Mouse (Mus musculus) limb, embryonic 15.5 days (tissue): Measurements from ENCODE around the gene Cyp2ab1. TPM values are rescaled to one million over a fixed set of nuclear protein-coding genes. Genes with fewer than 3 reads are reported as not detected.
"Not testable (repeated sequence)": the region's sequence is repeated elsewhere in the genome, so short reads cannot be mapped to it uniquely, and the experiment has no call there.

Experiments
- ATAC-seq: fragments of 200-750 bp; cut with Nextera tagmentation; 2 replicates; pipeline ENCODE4 v1.8.0; 2017; ENCODE audit warnings: low read depth, moderate TSS enrichment; ENCODE audit not compliant: insufficient number of reproducible peaks, low FRiP score, low TSS enrichment
- H3K27ac ChIP-seq: fragments of 300-500 bp; sonication (generic); 2 replicates; pipeline ENCODE4 v1.5.1; 2015; ENCODE audit warnings: moderate library complexity, mild to moderate bottlenecking, inconsistent platforms
- H3K27me3 ChIP-seq: fragments of 300-500 bp; sonication (generic); 2 replicates; pipeline ENCODE4 v1.6.1; 2015; ENCODE audit warnings: inconsistent platforms
- H3K36me3 ChIP-seq: fragments of 300-500 bp; sonication (generic); 2 replicates; pipeline ENCODE4 v1.6.1; 2015; ENCODE audit warnings: inconsistent platforms
- H3K4me1 ChIP-seq: fragments of 300-500 bp; sonication (generic); 2 replicates; pipeline ENCODE4 v1.6.1; 2015; ENCODE audit warnings: inconsistent platforms
- H3K4me2 ChIP-seq: fragments of 300-500 bp; sonication (generic); 2 replicates; pipeline ENCODE4 v1.6.1; 2015; ENCODE audit warnings: mild to moderate bottlenecking, inconsistent platforms
- H3K4me3 ChIP-seq: fragments of 300-500 bp; sonication (generic); 2 replicates; pipeline ENCODE4 v1.5.1; 2015; ENCODE audit warnings: mild to moderate bottlenecking, inconsistent platforms
- H3K9ac ChIP-seq: fragments of 300-500 bp; sonication (generic); 2 replicates; pipeline ENCODE4 v1.6.1; 2015; ENCODE audit warnings: inconsistent platforms
- H3K9me3 ChIP-seq: fragments of 300-500 bp; sonication (generic); 2 replicates; pipeline ENCODE4 v1.6.1; 2016; ENCODE audit warnings: inconsistent platforms
- WGBS: fragments of 180-500 bp; shearing (Covaris S2); methylation state at CpG from one replicate; pipeline ENCODE4 v1.1.7; 2015; 5-methylcytosine and 5-hydroxymethylcytosine counted together
- polyA plus RNA-seq: library from polyadenylated mRNA; unstranded; fragments of >200 nt; fragmentation: Nextera tagmentation; extraction: Ambion mirVana; gene quantifications from 2 replicates; pipeline ENCODE4 v1.2.1, GENCODE M21; 2015

Cyp2ab1 gene
- polyA plus RNA-seq, result 0.12 TPM in 2 replicates

- Histone ChIP-seq H3K4me1 (no peaks in the 10 kb centered on the region), H3K9ac (no peak within 1 kb of the TSS), H3K27ac (no peak within 1 kb of the TSS), H3K4me3 (no peak within 1 kb of the TSS), H3K4me2 (no peak within 1 kb of the TSS), H3K27me3 (no peaks in the 10 kb centered on the region), H3K9me3 (no peaks in the 10 kb centered on the region), H3K36me3 (peaks cover 14% of the 10 kb centered on the region)
- no peak for ATAC-seq
- 69% methylated on average over 5 of the region's 5 CpGs for WGBS
These were observed at the start of gene Cyp2ab1 for GRCm38 (mm10) chr16:20325286-20325685. TSS of gene Cyp2ab1 (minus strand) at chr16:20325404.

- no peak for ATAC-seq
- 78% methylated on average over 4 of the region's 4 CpGs for WGBS
- Histone ChIP-seq H3K36me3 (peaks cover 78% of the 10 kb centered on the region), H3K27ac (0 out of 2 replicates have a peak overlapping the region, but pooled peaks have one; percentile 9), H3K9ac (no peak overlapping the region), H3K4me2 (no peak overlapping the region), H3K4me3 (no peak overlapping the region), H3K4me1 (no peaks in the 10 kb centered on the region), H3K9me3 (no peaks in the 10 kb centered on the region), H3K27me3 (no peaks in the 10 kb centered on the region)
These were observed 46.5 kb upstream of the Cyp2ab1 start for GRCm38 (mm10) chr16:20371731-20372130.

GRCm38 (mm10) chr16:20368221-20368620, 43.0 kb upstream of the Cyp2ab1 start:
- ATAC-seq, result no peak
- Histone ChIP-seq H3K4me3 (no peak overlapping the region), H3K27me3 (no peaks in the 10 kb centered on the region), H3K36me3 (peaks cover 81% of the 10 kb centered on the region), H3K27ac (no peak overlapping the region), H3K4me1 (no peaks in the 10 kb centered on the region), H3K9ac (no peak overlapping the region), H3K9me3 (no peaks in the 10 kb centered on the region), H3K4me2 (no peak overlapping the region)
- 91% methylated on average over 9 of the region's 9 CpGs for WGBS

- 88% methylated on average over 11 of the region's 11 CpGs for WGBS
- Histone ChIP-seq H3K36me3 (peaks cover 90% of the 10 kb centered on the region), H3K4me3 (no peak overlapping the region), H3K9ac (no peak overlapping the region), H3K4me1 (no peaks in the 10 kb centered on the region), H3K9me3 (no peaks in the 10 kb centered on the region), H3K27me3 (no peaks in the 10 kb centered on the region), H3K4me2 (no peak overlapping the region), H3K27ac (no peak overlapping the region)
- no peak for ATAC-seq
These were observed 36.9 kb upstream of the Cyp2ab1 start for GRCm38 (mm10) chr16:20362121-20362520.

GRCm38 (mm10) chr16:20361496-20361895, 36.3 kb upstream of the Cyp2ab1 start:
- peaks cover 88% of the 10 kb centered on the region for H3K36me3 ChIP-seq
- H3K9ac ChIP-seq, H3K4me2 ChIP-seq, ATAC-seq, H3K4me3 ChIP-seq, H3K27ac ChIP-seq, H3K4me1 ChIP-seq, H3K9me3 ChIP-seq, H3K27me3 ChIP-seq: not testable (repeated sequence)
- WGBS, result 93% methylated on average over 3 of the region's 3 CpGs

- no peak for ATAC-seq
- no peaks in the 10 kb centered on the region for H3K27me3 ChIP-seq
- H3K27ac ChIP-seq, result no peak overlapping the region
- no peak overlapping the region for H3K9ac ChIP-seq
- no peak overlapping the region for H3K4me3 ChIP-seq
- no peaks in the 10 kb centered on the region for H3K9me3 ChIP-seq
- no peaks in the 10 kb centered on the region for H3K4me1 ChIP-seq
- no peak overlapping the region for H3K4me2 ChIP-seq
- H3K36me3 ChIP-seq, result peaks cover 85% of the 10 kb centered on the region
- WGBS, result 86% methylated on average over 9 of the region's 9 CpGs
These were observed 34.6 kb upstream of the Cyp2ab1 start for GRCm38 (mm10) chr16:20359643-20360295.

- whole genome bisulfite sequencing, result 92% methylated on average over 5 of the region's 5 CpGs
- no peak overlapping the region for H3K4me3 ChIP-seq
- no peak overlapping the region for H3K27ac ChIP-seq
- H3K9me3 ChIP-seq, result no peaks in the 10 kb centered on the region
- no peak overlapping the region for H3K4me2 ChIP-seq
- no peak overlapping the region for H3K9ac ChIP-seq
- no peak for ATAC-seq
- H3K36me3 ChIP-seq, result peaks cover 68% of the 10 kb centered on the region
- H3K4me1 ChIP-seq, result no peaks in the 10 kb centered on the region
- no peaks in the 10 kb centered on the region for H3K27me3 ChIP-seq
These were observed 32.6 kb upstream of the Cyp2ab1 start for GRCm38 (mm10) chr16:20357837-20358236.

GRCm38 (mm10) chr16:20354762-20355161, 29.6 kb upstream of the Cyp2ab1 start:
- Histone ChIP-seq H3K27ac (no peak overlapping the region), H3K4me2 (no peak overlapping the region), H3K9me3 (no peaks in the 10 kb centered on the region), H3K9ac (no peak overlapping the region), H3K36me3 (peaks cover 58% of the 10 kb centered on the region), H3K4me1 (no peaks in the 10 kb centered on the region), H3K27me3 (no peaks in the 10 kb centered on the region), H3K4me3 (no peak overlapping the region)
- 91% methylated on average over 2 of the region's 2 CpGs for WGBS
- no peak for ATAC-seq

- Histone ChIP-seq H3K9me3 (no peaks in the 10 kb centered on the region), H3K4me1 (no peaks in the 10 kb centered on the region), H3K4me3 (no peak overlapping the region), H3K4me2 (no peak overlapping the region), H3K36me3 (peaks cover 59% of the 10 kb centered on the region), H3K27me3 (no peaks in the 10 kb centered on the region), H3K9ac (no peak overlapping the region), H3K27ac (no peak overlapping the region)
- no peak for ATAC-seq
- 90% methylated on average over 1 of the region's 1 CpGs for WGBS
These were observed 28.8 kb upstream of the Cyp2ab1 start for GRCm38 (mm10) chr16:20354011-20354410.

- no peak overlapping the region for H3K4me2 ChIP-seq
- no peak overlapping the region for H3K4me3 ChIP-seq
- ATAC-seq, result no peak
- no peaks in the 10 kb centered on the region for H3K27me3 ChIP-seq
- 79% methylated on average over 1 of the region's 1 CpGs for WGBS
- no peaks in the 10 kb centered on the region for H3K4me1 ChIP-seq
- H3K36me3 ChIP-seq, result peaks cover 50% of the 10 kb centered on the region
- no peak overlapping the region for H3K9ac ChIP-seq
- no peaks in the 10 kb centered on the region for H3K9me3 ChIP-seq
- H3K27ac ChIP-seq, result no peak overlapping the region
These were observed 20.3 kb upstream of the Cyp2ab1 start for GRCm38 (mm10) chr16:20345464-20345863.

- Histone ChIP-seq H3K4me3 (no peak overlapping the region), H3K9me3 (no peaks in the 10 kb centered on the region), H3K36me3 (peaks cover 62% of the 10 kb centered on the region), H3K4me2 (no peak overlapping the region), H3K4me1 (no peaks in the 10 kb centered on the region), H3K9ac (no peak overlapping the region), H3K27ac (no peak overlapping the region), H3K27me3 (no peaks in the 10 kb centered on the region)
- ATAC-seq, result no peak
- 92% methylated on average over 3 of the region's 3 CpGs for WGBS
These were observed 13.4 kb upstream of the Cyp2ab1 start for GRCm38 (mm10) chr16:20338616-20339015.

- 96% methylated on average over 8 of the region's 8 CpGs for WGBS
- Histone ChIP-seq H3K9me3 (no peaks in the 10 kb centered on the region), H3K4me2 (no peak overlapping the region), H3K4me3 (no peak overlapping the region), H3K27me3 (no peaks in the 10 kb centered on the region), H3K36me3 (peaks cover 73% of the 10 kb centered on the region), H3K9ac (no peak overlapping the region), H3K27ac (no peak overlapping the region), H3K4me1 (no peaks in the 10 kb centered on the region)
- ATAC-seq, result no peak
These were observed 9.7 kb upstream of the Cyp2ab1 start for GRCm38 (mm10) chr16:20334918-20335317.

- 89% methylated on average over 5 of the region's 5 CpGs for WGBS
These were observed 3.1 kb upstream of the Cyp2ab1 start for GRCm38 (mm10) chr16:20328306-20328705.

More at GRCm38 (mm10) chr16:20328306-20328705, 3.1 kb upstream of the Cyp2ab1 start:
- H3K9me3 ChIP-seq, result no peaks in the 10 kb centered on the region
- no peak overlapping the region for H3K4me2 ChIP-seq
- no peak overlapping the region for H3K27ac ChIP-seq
- H3K9ac ChIP-seq, result no peak overlapping the region
- no peaks in the 10 kb centered on the region for H3K4me1 ChIP-seq
- ATAC-seq, result no peak
- H3K36me3 ChIP-seq, result peaks cover 39% of the 10 kb centered on the region
- H3K4me3 ChIP-seq, result no peak overlapping the region
- H3K27me3 ChIP-seq, result no peaks in the 10 kb centered on the region
